Mouse (Mus musculus) midbrain, embryonic 11.5 days (tissue): ENCODE measurements around the gene Cox8b. TPM values are rescaled to one million over a fixed set of nuclear protein-coding genes. Genes with fewer than 3 reads are reported as not detected.

Source experiments
- ATAC-seq: fragments of 200-750 bp; cut with Nextera tagmentation; 2 replicates; pipeline ENCODE4 v1.8.0; 2017; ENCODE audit warnings: moderate TSS enrichment, moderate library complexity; ENCODE audit not compliant: low FRiP score
- DNase-seq: peaks from one replicate; pipeline ENCODE4 v3.0.0; 2015; ENCODE audit warnings: low spot score; ENCODE audit errors: missing footprints
- H3K27ac ChIP-seq: fragments of 300-500 bp; sonication (generic); 2 replicates; pipeline ENCODE4 v1.5.1; 2014; ENCODE audit warnings: low read depth, low read length
- H3K27me3 ChIP-seq: fragments of 300-500 bp; sonication (generic); 2 replicates; pipeline ENCODE4 v1.6.1; 2014; ENCODE audit warnings: mild to moderate bottlenecking, low read length, moderate library complexity, mixed read lengths; ENCODE audit not compliant: control insufficient read depth, insufficient read depth
- H3K36me3 ChIP-seq: fragments of 300-500 bp; sonication (generic); 2 replicates; pipeline ENCODE4 v1.6.1; 2014; ENCODE audit warnings: mild to moderate bottlenecking, low read length, moderate library complexity, mixed read lengths; ENCODE audit not compliant: control insufficient read depth, insufficient read depth
- H3K4me1 ChIP-seq: fragments of 300-500 bp; sonication (generic); 2 replicates; pipeline ENCODE4 v1.6.1; 2014; ENCODE audit warnings: low read length; ENCODE audit not compliant: control insufficient read depth, insufficient read depth
- H3K4me2 ChIP-seq: fragments of 300-500 bp; sonication (generic); 2 replicates; pipeline ENCODE4 v1.6.1; 2014; ENCODE audit warnings: mild to moderate bottlenecking, moderate library complexity
- H3K4me3 ChIP-seq: fragments of 300-500 bp; sonication (generic); 2 replicates; pipeline ENCODE4 v1.5.1; 2014; ENCODE audit warnings: low read depth, low read length
- H3K9ac ChIP-seq: fragments of 300-500 bp; sonication (generic); 2 replicates; pipeline ENCODE4 v1.6.1; 2014; ENCODE audit warnings: low read length
- H3K9me3 ChIP-seq: fragments of 300-500 bp; sonication (generic); 2 replicates; pipeline ENCODE4 v1.6.1; 2016; ENCODE audit warnings: low read length; ENCODE audit not compliant: control insufficient read depth
- WGBS: fragments of 180-500 bp; shearing (Covaris S2); extraction: QIAGEN DNeasy Blood & Tissue Kit; methylation state at CpG from one replicate; pipeline ENCODE4 v1.1.7; 2014; 5-methylcytosine and 5-hydroxymethylcytosine counted together
- polyA plus RNA-seq: library from polyadenylated mRNA; unstranded; fragments of >200 nt; fragmentation: Nextera tagmentation; extraction: Ambion mirVana; gene quantifications from 2 replicates; pipeline ENCODE4 v1.2.1, GENCODE M21; 2014

Gene Cox8b
- polyA plus RNA-seq, 1 experiment from 2014 or later, result not detected

- Histone ChIP-seq H3K4me3 (no peak overlapping the region), H3K4me2 (no peak overlapping the region)
Observed at GRCm38 (mm10) chr7:140921225-140921975, 21.2 kb upstream of the Cox8b start.

GRCm38 (mm10) chr7:140920418-140921029, 20.3 kb upstream of the Cox8b start, which contains the start of gene Nlrp6:
Gene Nlrp6, plus strand, starts transcription at chr7:140920902.
- 73% methylated on average over 8 of the region's 8 CpGs for whole genome bisulfite sequencing
- Histone ChIP-seq H3K9ac (no peak within 1 kb of the TSS), H3K4me1 (peaks cover 12% of the 10 kb centered on the region), H3K36me3 (no peaks in the 10 kb centered on the region), H3K9me3 (no peaks in the 10 kb centered on the region), H3K4me2 (no peak within 1 kb of the TSS), H3K4me3 (no peak within 1 kb of the TSS), H3K27ac (no peak within 1 kb of the TSS), H3K27me3 (peaks cover 44% of the 10 kb centered on the region)
- no peak for ATAC-seq
- DNase-seq, result peak; percentile 2

More at GRCm38 (mm10) chr7:140921225-140921975, 21.2 kb upstream of the Cox8b start:
- Histone ChIP-seq H3K9ac (no peak overlapping the region), H3K27ac (no peak overlapping the region), H3K4me1 (peaks cover 12% of the 10 kb centered on the region), H3K27me3 (peaks cover 44% of the 10 kb centered on the region), H3K36me3 (no peaks in the 10 kb centered on the region), H3K9me3 (no peaks in the 10 kb centered on the region)
- ATAC-seq (no peak), DNase-seq (peak; percentile 87)
- 26% methylated on average over 22 of the region's 22 CpGs for WGBS

GRCm38 (mm10) chr7:140919911-140920310, 19.7 kb upstream of the Cox8b start:
- Histone ChIP-seq H3K9ac (no peak overlapping the region), H3K4me3 (no peak overlapping the region), H3K4me1 (peaks cover 12% of the 10 kb centered on the region), H3K9me3 (no peaks in the 10 kb centered on the region), H3K27ac (no peak overlapping the region), H3K4me2 (no peak overlapping the region), H3K27me3 (peaks cover 44% of the 10 kb centered on the region), H3K36me3 (no peaks in the 10 kb centered on the region)
- no peak for ATAC-seq
- DNase-seq, result peak; percentile 53
- 80% methylated on average over 4 of the region's 4 CpGs for WGBS

GRCm38 (mm10) chr7:140914031-140914690, 13.9 kb upstream of the Cox8b start:
- ATAC-seq, result no peak
- DNase-seq, result no peak

GRCm38 (mm10) chr7:140912846-140913482, 12.7 kb upstream of the Cox8b start:
- 76% methylated on average over 5 of the region's 5 CpGs for WGBS
- H3K27ac ChIP-seq, result no peak overlapping the region
- H3K4me2 ChIP-seq, result no peak overlapping the region
- no peaks in the 10 kb centered on the region for H3K27me3 ChIP-seq
- H3K4me1 ChIP-seq, result 0 out of 2 replicates have a peak, but pooled peaks cover 2% of the 10 kb centered on the region
- no peaks in the 10 kb centered on the region for H3K36me3 ChIP-seq
- DNase-seq (no peak), ATAC-seq (no peak)
- H3K9me3 ChIP-seq, result no peaks in the 10 kb centered on the region
- no peak overlapping the region for H3K4me3 ChIP-seq
- H3K9ac ChIP-seq, result no peak overlapping the region

More at GRCm38 (mm10) chr7:140914031-140914690, 13.9 kb upstream of the Cox8b start:
- Histone ChIP-seq H3K9me3 (no peaks in the 10 kb centered on the region), H3K4me1 (no peaks in the 10 kb centered on the region), H3K4me3 (no peak overlapping the region), H3K9ac (no peak overlapping the region), H3K27ac (no peak overlapping the region), H3K36me3 (no peaks in the 10 kb centered on the region), H3K4me2 (no peak overlapping the region), H3K27me3 (no peaks in the 10 kb centered on the region; the same call in 1 of the 2 replicates)
- 87% methylated on average over 8 of the region's 8 CpGs for WGBS

- ATAC-seq, result no peak
- Histone ChIP-seq H3K9me3 (no peaks in the 10 kb centered on the region), H3K4me2 (no peak overlapping the region), H3K4me1 (0 out of 2 replicates have a peak, but pooled peaks cover 2% of the 10 kb centered on the region), H3K4me3 (no peak overlapping the region), H3K27ac (no peak overlapping the region), H3K36me3 (no peaks in the 10 kb centered on the region), H3K27me3 (no peaks in the 10 kb centered on the region), H3K9ac (no peak overlapping the region)
- DNase-seq, result no peak
- whole genome bisulfite sequencing, result 69% methylated on average over 3 of the region's 3 CpGs
Observed at GRCm38 (mm10) chr7:140912293-140912692, 12.0 kb upstream of the Cox8b start.

- Histone ChIP-seq H3K27me3 (no peaks in the 10 kb centered on the region), H3K9ac (peak overlapping the region; percentile 47), H3K4me3 (peak overlapping the region; percentile 31), H3K36me3 (no peaks in the 10 kb centered on the region), H3K9me3 (no peaks in the 10 kb centered on the region), H3K27ac (no peak overlapping the region), H3K4me2 (peak overlapping the region; percentile 64), H3K4me1 (0 out of 2 replicates have a peak, but pooled peaks cover 2% of the 10 kb centered on the region)
- DNase-seq (peak; percentile 95), ATAC-seq (peak; percentile 88)
- WGBS, result 2% methylated on average over 19 of the region's 19 CpGs
Observed at GRCm38 (mm10) chr7:140908634-140909107, 8.4 kb upstream of the Cox8b start.

GRCm38 (mm10) chr7:140908181-140908580, 7.9 kb upstream of the Cox8b start:
- no peak for ATAC-seq
- no peak for DNase-seq
- H3K4me3 ChIP-seq, result no peak overlapping the region
- no peak overlapping the region for H3K4me2 ChIP-seq
- no peaks in the 10 kb centered on the region for H3K9me3 ChIP-seq
- no peaks in the 10 kb centered on the region for H3K36me3 ChIP-seq
- no peaks in the 10 kb centered on the region for H3K27me3 ChIP-seq
- no peak overlapping the region for H3K9ac ChIP-seq
- H3K27ac ChIP-seq, result no peak overlapping the region
- 0 out of 2 replicates have a peak, but pooled peaks cover 2% of the 10 kb centered on the region for H3K4me1 ChIP-seq
- WGBS, result 52% methylated on average over 7 of the region's 7 CpGs
